Mouse (Mus musculus) hindbrain, embryonic 15.5 days (tissue): ENCODE results near the gene Ctns. TPM values are rescaled to one million over a fixed set of nuclear protein-coding genes. Genes with fewer than 3 reads are reported as not detected.

Experiments
- ATAC-seq: fragments of 200-750 bp; cut with Nextera tagmentation; 2 replicates; pipeline ENCODE4 v1.8.0; 2017; ENCODE audit warnings: low read depth, moderate number of reproducible peaks, moderate TSS enrichment; ENCODE audit not compliant: low FRiP score
- H3K27ac ChIP-seq: fragments of 300-500 bp; sonication (generic); replicated peaks from 2 replicates; pipeline ENCODE4 v1.5.1; 2015; ENCODE audit warnings: mild to moderate bottlenecking, inconsistent platforms
- H3K27me3 ChIP-seq: fragments of 300-500 bp; sonication (generic); 2 replicates; pipeline ENCODE4 v1.6.1; 2015; ENCODE audit warnings: control low read depth, inconsistent platforms
- H3K36me3 ChIP-seq: fragments of 300-500 bp; sonication (generic); 2 replicates; pipeline ENCODE4 v1.6.1; 2015; ENCODE audit warnings: control low read depth, inconsistent platforms
- H3K4me1 ChIP-seq: fragments of 300-500 bp; sonication (generic); replicated peaks from 2 replicates; pipeline ENCODE4 v1.6.1; 2015; ENCODE audit warnings: control low read depth, inconsistent platforms
- H3K4me2 ChIP-seq: fragments of 300-500 bp; sonication (generic); 2 replicates; pipeline ENCODE4 v1.6.1; 2015; ENCODE audit warnings: moderate library complexity, mild to moderate bottlenecking, inconsistent platforms
- H3K4me3 ChIP-seq: fragments of 300-500 bp; sonication (generic); 2 replicates; pipeline ENCODE4 v1.5.1; 2015; ENCODE audit warnings: mild to moderate bottlenecking, inconsistent platforms
- H3K9ac ChIP-seq: fragments of 300-500 bp; sonication (generic); 2 replicates; pipeline ENCODE4 v1.6.1; 2015; ENCODE audit warnings: inconsistent platforms
- H3K9me3 ChIP-seq: fragments of 300-500 bp; sonication (generic); 2 replicates; pipeline ENCODE4 v1.6.1; 2016; ENCODE audit warnings: control low read depth, inconsistent platforms
- WGBS: fragments of 180-500 bp; shearing (Covaris S2); methylation state at CpG from one replicate; pipeline ENCODE4 v1.1.7; 2015; 5-methylcytosine and 5-hydroxymethylcytosine counted together
- polyA plus RNA-seq: library from polyadenylated mRNA; unstranded; fragments of >200 nt; fragmentation: Nextera tagmentation; extraction: Ambion mirVana; gene quantifications from 2 replicates; pipeline ENCODE4 v1.2.1, GENCODE M21; 2015

Gene Ctns
- polyA plus RNA-seq, 1 experiment from 2014 or later: 18.4 TPM

GRCm38 (mm10) chr11:73136587-73136986 is 62.3 kb downstream of the Ctns start:
- Histone ChIP-seq H3K9me3 (no peaks in the 10 kb centered on the region), H3K4me2 (peak overlapping the region; percentile 93), H3K9ac (no peak overlapping the region), H3K27ac (no peak overlapping the region), H3K27me3 (no peaks in the 10 kb centered on the region), H3K4me3 (peak overlapping the region; percentile 85; the same call in 1 of the 2 replicates), H3K36me3 (no peaks in the 10 kb centered on the region), H3K4me1 (peaks cover 14% of the 10 kb centered on the region)
- no peak for ATAC-seq
- 91% methylated on average over 6 of the region's 6 CpGs for WGBS

- Histone ChIP-seq H3K36me3 (no peaks in the 10 kb centered on the region), H3K4me2 (no peak overlapping the region), H3K27me3 (no peaks in the 10 kb centered on the region), H3K9ac (no peak overlapping the region), H3K27ac (no peak overlapping the region), H3K4me3 (no peak overlapping the region), H3K4me1 (peaks cover 14% of the 10 kb centered on the region), H3K9me3 (no peaks in the 10 kb centered on the region)
- 95% methylated on average over 5 of the region's 5 CpGs for WGBS
- ATAC-seq: no peak
These were observed 64.6 kb downstream of the Ctns start for GRCm38 (mm10) chr11:73134222-73134621.

Other genes with a start within 250 kb of the Ctns start
- gene Atp2a3, start 237.9 kb downstream of the Ctns start, polyA plus RNA-seq: 1.6 and 2.5 TPM in 2 replicates
- gene P2rx1, start 199.9 kb downstream of the Ctns start, polyA plus RNA-seq: 0.39 and 0.73 TPM in 2 replicates
- 32.2 and 32.4 TPM in 2 replicates for gene Camkk1, start 180.0 kb downstream of the Ctns start, polyA plus RNA-seq
- gene Ncbp3, start 151.3 kb downstream of the Ctns start, polyA plus RNA-seq: 10.4 and 10.6 TPM in 2 replicates
- 0.22 and 0.35 TPM in 2 replicates for gene Itgae, start 108.5 kb downstream of the Ctns start, polyA plus RNA-seq
- 4.0 TPM in 2 replicates for gene Haspin, start 60.7 kb downstream of the Ctns start, polyA plus RNA-seq
- gene P2rx5, start 38.6 kb downstream of the Ctns start, polyA plus RNA-seq: 0.43 and 0.49 TPM in 2 replicates
- 126 and 131 TPM in 2 replicates for gene Emc6, start 22.0 kb downstream of the Ctns start, polyA plus RNA-seq
- 131 TPM in 2 replicates for gene Tax1bp3, start 22.0 kb downstream of the Ctns start, polyA plus RNA-seq
- gene Shpk, start 418 bp upstream of the Ctns start, polyA plus RNA-seq: 2.6 and 2.9 TPM in 2 replicates
- 0.41 and 0.68 TPM in 2 replicates for gene Trpv1, start 35.2 kb upstream of the Ctns start, polyA plus RNA-seq
- 0.22 and 0.25 TPM in 2 replicates for gene Trpv3, start 68.3 kb upstream of the Ctns start, polyA plus RNA-seq
- gene Aspa, start 130.6 kb upstream of the Ctns start, polyA plus RNA-seq: 2.0 and 2.2 TPM in 2 replicates
- not detected in 2 replicates for gene Gm49340, start 130.7 kb upstream of the Ctns start, polyA plus RNA-seq
- gene Spata22, start 130.7 kb upstream of the Ctns start, polyA plus RNA-seq: 0.25 TPM in 1 of 2 replicates, not detected in the other
- gene Olfr20, start 151.7 kb upstream of the Ctns start, polyA plus RNA-seq: not detected in 2 replicates
- gene Olfr376, start 172.2 kb upstream of the Ctns start, polyA plus RNA-seq: not detected in 2 replicates
- gene Olfr1, start 200.6 kb upstream of the Ctns start, polyA plus RNA-seq: not detected in 2 replicates
- not detected in 2 replicates for gene Olfr378, start 229.4 kb upstream of the Ctns start, polyA plus RNA-seq